Mouse (Mus musculus): Measurements from ENCODE around the gene Ddah2.

The Ddah2 gene

GRCm38 (mm10) chr17:35079778-35080177 lies 20.9 kb downstream of the Ddah2 start:
- no peak for DNase-seq (ENCODE audit: low spot score)

GRCm38 (mm10) chr17:35080248-35080647 lies 21.4 kb downstream of the Ddah2 start:
- no peak for DNase-seq (ENCODE audit: low spot score)

- DNase-seq (ENCODE audit: low spot score): no peak
These were observed 21.9 kb downstream of the Ddah2 start for GRCm38 (mm10) chr17:35080710-35081109.

GRCm38 (mm10) chr17:35082841-35083576 lies 24.2 kb downstream of the Ddah2 start:
- DNase-seq (ENCODE audit: low spot score): peak; percentile 57

- no peak for DNase-seq (ENCODE audit: low spot score)
These were observed 25.2 kb downstream of the Ddah2 start for GRCm38 (mm10) chr17:35083929-35084497.

GRCm38 (mm10) chr17:35085208-35085865 lies 26.5 kb downstream of the Ddah2 start, which contains the start of gene Ly6g6f:
Gene Ly6g6f, minus strand, starts transcription at chr17:35085610.
- DNase-seq (ENCODE audit: low spot score): no peak

- no peak for DNase-seq (ENCODE audit: low spot score)
These were observed 29.3 kb downstream of the Ddah2 start for GRCm38 (mm10) chr17:35088151-35088550.

- DNase-seq (ENCODE audit: low spot score): peak; percentile 97
These were observed 30.2 kb downstream of the Ddah2 start, which contains the start of gene Abhd16a for GRCm38 (mm10) chr17:35088825-35089644. Gene Abhd16a, plus strand, starts transcription at chr17:35089263.

GRCm38 (mm10) chr17:35090166-35090932 lies 31.5 kb downstream of the Ddah2 start:
- peak; percentile 87 for DNase-seq (ENCODE audit: low spot score)

- DNase-seq (ENCODE audit: low spot score): peak; percentile 62
These were observed 33.8 kb downstream of the Ddah2 start for GRCm38 (mm10) chr17:35092403-35093198.

- no peak for DNase-seq (ENCODE audit: low spot score)
These were observed 35.9 kb downstream of the Ddah2 start for GRCm38 (mm10) chr17:35094475-35095365.

- DNase-seq (ENCODE audit: low spot score): no peak
These were observed 37.8 kb downstream of the Ddah2 start for GRCm38 (mm10) chr17:35096597-35096996.

GRCm38 (mm10) chr17:35097164-35097655 lies 38.4 kb downstream of the Ddah2 start:
- no peak for DNase-seq (ENCODE audit: low spot score)

GRCm38 (mm10) chr17:35100196-35100765 lies 41.4 kb downstream of the Ddah2 start:
- no peak for DNase-seq (ENCODE audit: low spot score)

- DNase-seq (ENCODE audit: low spot score): no peak
These were observed 42.3 kb downstream of the Ddah2 start for GRCm38 (mm10) chr17:35101161-35101560.

- DNase-seq (ENCODE audit: low spot score): peak; percentile 74
These were observed 43.5 kb downstream of the Ddah2 start for GRCm38 (mm10) chr17:35102299-35102698.

GRCm38 (mm10) chr17:35103221-35103690 lies 44.4 kb downstream of the Ddah2 start:
- DNase-seq (ENCODE audit: low spot score): no peak

- DNase-seq (ENCODE audit: low spot score): no peak
These were observed 45.2 kb downstream of the Ddah2 start for GRCm38 (mm10) chr17:35104079-35104478.

GRCm38 (mm10) chr17:35104754-35105153 lies 45.9 kb downstream of the Ddah2 start:
- DNase-seq (ENCODE audit: low spot score): no peak

All from MN1 (cell line).